Mouse (Mus musculus): ENCODE results near the gene Lrrc9.

- TF ChIP-seq CTCF (IDR thresholded peaks at IDR 0.05): no peak
- no peak for TF ChIP-seq POLR2A (IDR thresholded peaks at IDR 0.05; ENCODE audit: insufficient read depth, low read depth, low read length)
- no peak for TF ChIP-seq EP300 (IDR thresholded peaks at IDR 0.05; ENCODE audit: insufficient read depth, low read depth, low read length)
Observed at GRCm38 (mm10) chr12:72407721-72408110, 34.0 kb upstream of the Lrrc9 start.

All from heart, adult 2 months (tissue).